Mouse (Mus musculus) embryonic facial prominence, embryonic 11.5 days (tissue): ENCODE data around the gene Cdk20. TPM values are rescaled to one million over a fixed set of nuclear protein-coding genes. Genes with fewer than 3 reads are reported as not detected.

Experiments used
- ATAC-seq: fragments of 200-750 bp; cut with Nextera tagmentation; replicated peaks from 2 replicates; pipeline ENCODE4 v1.8.0; 2017; ENCODE audit warnings: low read depth; ENCODE audit not compliant: insufficient number of reproducible peaks, low FRiP score, low TSS enrichment
- DNase-seq: peaks from one replicate; pipeline ENCODE4 v3.0.0-alpha.2; 2015; ENCODE audit warnings: low spot score
- H3K27ac ChIP-seq: fragments of 300-500 bp; sonication (generic); replicated peaks from 2 replicates; pipeline ENCODE4 v1.5.1; 2014; ENCODE audit warnings: mild to moderate bottlenecking, low read depth, low read length, control low read depth
- H3K27me3 ChIP-seq: fragments of 300-500 bp; sonication (generic); 2 replicates; pipeline ENCODE4 v1.6.1; 2014; ENCODE audit warnings: mild to moderate bottlenecking, low read length, moderate library complexity, mixed read lengths; ENCODE audit not compliant: control insufficient read depth, insufficient read depth
- H3K36me3 ChIP-seq: fragments of 300-500 bp; sonication (generic); replicated peaks from 2 replicates; pipeline ENCODE4 v1.6.1; 2014; ENCODE audit warnings: low read depth, mild to moderate bottlenecking, low read length, moderate library complexity, mixed read lengths; ENCODE audit not compliant: control insufficient read depth, insufficient read depth
- H3K4me1 ChIP-seq: fragments of 300-500 bp; sonication (generic); 2 replicates; pipeline ENCODE4 v1.6.1; 2014; ENCODE audit warnings: low read length, mixed read lengths; ENCODE audit not compliant: control insufficient read depth, insufficient read depth
- H3K4me2 ChIP-seq: fragments of 300-500 bp; sonication (generic); 2 replicates; pipeline ENCODE4 v1.6.1; 2014; ENCODE audit warnings: low read depth, mild to moderate bottlenecking, control low read depth, low read length, moderate library complexity
- H3K4me3 ChIP-seq: fragments of 300-500 bp; sonication (generic); 2 replicates; pipeline ENCODE4 v1.5.1; 2014; ENCODE audit warnings: low read depth, low read length, control low read depth
- H3K9ac ChIP-seq: fragments of 300-500 bp; sonication (generic); replicated peaks from 2 replicates; pipeline ENCODE4 v1.6.1; 2014; ENCODE audit warnings: mild to moderate bottlenecking, control low read depth, low read length
- H3K9me3 ChIP-seq: fragments of 300-500 bp; sonication (generic); replicated peaks from 2 replicates; pipeline ENCODE4 v1.6.1; 2016; ENCODE audit warnings: mild to moderate bottlenecking, low read length, inconsistent platforms, mixed read lengths; ENCODE audit not compliant: control insufficient read depth
- WGBS: fragments of 180-500 bp; shearing (Covaris S2); extraction: QIAGEN DNeasy Blood & Tissue Kit; methylation state at CpG from one replicate; pipeline ENCODE4 v1.1.7; 2014; 5-methylcytosine and 5-hydroxymethylcytosine counted together
- polyA plus RNA-seq: library from polyadenylated mRNA; unstranded; fragments of >200 nt; fragmentation: Nextera tagmentation; extraction: Ambion mirVana; gene quantifications from 2 replicates; pipeline ENCODE4 v1.2.1, GENCODE M21; 2014

Cdk20 gene
- polyA plus RNA-seq, 1 experiment from 2014 or later: 6.7 TPM

- WGBS: 60% methylated on average over 2 of the region's 2 CpGs
- no peak for DNase-seq
These were observed 19.3 kb upstream of the Cdk20 start for GRCm38 (mm10) chr13:64412752-64413257.

DNA sequence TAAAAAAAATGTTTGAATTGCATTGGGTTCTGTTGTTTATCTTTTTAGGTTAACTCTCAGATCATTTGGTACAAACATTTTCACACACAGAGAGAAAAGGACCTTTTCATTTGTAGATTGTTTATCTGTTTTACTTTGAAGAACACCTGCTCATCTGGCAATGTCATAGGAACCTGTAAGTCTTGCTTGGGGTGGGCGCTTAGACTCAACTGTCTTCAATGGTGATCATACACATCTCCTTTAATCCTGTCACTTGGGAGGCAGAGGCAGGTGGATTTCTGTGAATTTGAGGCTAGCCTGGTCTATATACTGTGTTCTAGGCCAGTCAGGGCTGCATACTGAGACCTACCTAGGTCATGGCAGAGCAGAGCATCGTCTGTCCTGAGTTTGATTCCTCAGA is 16.5 kb upstream of the Cdk20 start:
- Histone ChIP-seq H3K4me2 (no peak overlapping the region), H3K27me3 (no peaks in the 10 kb centered on the region), H3K4me3 (no peak overlapping the region), H3K9ac (no peak overlapping the region), H3K27ac (no peak overlapping the region), H3K9me3 (no peaks in the 10 kb centered on the region), H3K4me1 (no peaks in the 10 kb centered on the region), H3K36me3 (no peaks in the 10 kb centered on the region)
- 81% methylated on average over 2 of the region's 2 CpGs for WGBS
- DNase-seq: no peak
- ATAC-seq: no peak

More at GRCm38 (mm10) chr13:64412752-64413257, 19.3 kb upstream of the Cdk20 start:
- Histone ChIP-seq H3K4me1 (no peaks in the 10 kb centered on the region), H3K9ac (no peak overlapping the region), H3K4me2 (no peak overlapping the region), H3K36me3 (no peaks in the 10 kb centered on the region), H3K27me3 (no peaks in the 10 kb centered on the region), H3K4me3 (no peak overlapping the region), H3K27ac (no peak overlapping the region), H3K9me3 (no peaks in the 10 kb centered on the region)
- no peak for ATAC-seq

DNA sequence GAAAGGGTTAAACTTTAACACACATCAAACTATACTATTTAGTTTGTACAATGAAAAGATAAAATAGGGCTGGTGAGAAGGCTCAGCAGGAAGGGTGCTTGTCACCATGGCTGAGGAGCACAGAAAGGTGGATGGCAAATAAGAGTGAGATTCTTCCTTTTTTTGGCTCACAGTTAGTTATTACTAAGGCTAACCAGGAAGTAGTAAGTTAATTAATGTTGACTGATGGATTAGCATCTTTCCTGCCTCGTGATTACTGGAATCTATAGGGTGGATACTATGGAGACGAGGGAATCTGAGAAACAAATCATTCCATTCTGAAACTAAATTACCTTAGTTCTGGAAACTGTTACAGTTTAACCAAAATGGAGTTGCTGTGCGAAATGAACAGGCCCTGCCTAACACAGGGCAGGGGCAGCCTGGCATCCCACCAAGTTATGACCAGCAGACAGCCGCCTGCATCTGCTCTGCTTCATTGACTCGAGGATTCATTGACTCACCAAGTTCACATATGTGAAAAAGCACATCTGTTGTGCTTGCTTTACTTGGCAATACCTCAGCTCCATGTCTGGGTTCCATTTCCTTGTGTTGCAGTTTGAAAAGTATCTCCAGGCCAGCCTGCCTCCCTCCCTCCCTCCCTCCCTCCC is 15.0 kb upstream of the Cdk20 start:
- no peak for ATAC-seq
- H3K27ac ChIP-seq: no peak overlapping the region
- DNase-seq: no peak
- H3K36me3 ChIP-seq: no peaks in the 10 kb centered on the region
- no peaks in the 10 kb centered on the region for H3K4me1 ChIP-seq
- H3K4me3 ChIP-seq: no peak overlapping the region
- H3K4me2 ChIP-seq: no peak overlapping the region
- 64% methylated on average over 5 of the region's 5 CpGs for WGBS
- no peaks in the 10 kb centered on the region for H3K27me3 ChIP-seq
- H3K9ac ChIP-seq: no peak overlapping the region
- no peaks in the 10 kb centered on the region for H3K9me3 ChIP-seq

DNA sequence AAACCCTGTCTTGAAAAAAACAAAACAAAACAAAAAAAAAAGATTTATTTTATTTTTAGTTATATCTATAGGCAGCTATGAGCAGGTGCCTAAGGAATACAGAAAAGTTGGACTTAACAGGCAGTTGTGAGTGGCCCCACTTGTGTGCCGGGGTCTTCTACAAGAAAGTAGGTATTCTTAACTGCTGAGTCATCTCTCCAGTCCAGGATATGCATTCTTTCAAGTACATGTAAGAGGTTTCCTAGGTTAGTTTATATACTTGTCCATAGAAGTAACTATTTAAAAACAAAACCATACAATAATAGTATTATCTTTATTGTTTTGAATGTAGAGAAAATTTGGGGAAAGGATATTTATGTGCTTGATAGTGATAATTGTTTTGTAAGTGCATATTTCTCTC is 11.3 kb upstream of the Cdk20 start:
- no peaks in the 10 kb centered on the region for H3K4me1 ChIP-seq
- no peaks in the 10 kb centered on the region for H3K27me3 ChIP-seq
- no peak overlapping the region for H3K27ac ChIP-seq
- no peak overlapping the region for H3K4me2 ChIP-seq
- 86% methylated on average over 1 of the region's 1 CpGs for WGBS
- no peak for ATAC-seq
- H3K9ac ChIP-seq: no peak overlapping the region
- H3K9me3 ChIP-seq: no peaks in the 10 kb centered on the region
- no peaks in the 10 kb centered on the region for H3K36me3 ChIP-seq
- DNase-seq: no peak
- no peak overlapping the region for H3K4me3 ChIP-seq

GRCm38 (mm10) chr13:64421386-64421785 is 10.7 kb upstream of the Cdk20 start:
- H3K27ac ChIP-seq: no peak overlapping the region
- H3K4me3 ChIP-seq: no peak overlapping the region
- no peak for DNase-seq
- no peak overlapping the region for H3K4me2 ChIP-seq
- WGBS: 43% methylated on average over 3 of the region's 3 CpGs
- no peaks in the 10 kb centered on the region for H3K36me3 ChIP-seq
- no peak for ATAC-seq
- H3K27me3 ChIP-seq: no peaks in the 10 kb centered on the region
- H3K9me3 ChIP-seq: no peaks in the 10 kb centered on the region
- H3K9ac ChIP-seq: no peak overlapping the region
- H3K4me1 ChIP-seq: no peaks in the 10 kb centered on the region

GRCm38 (mm10) chr13:64421952-64422606 is 10.0 kb upstream of the Cdk20 start:
- Histone ChIP-seq H3K4me2 (no peak overlapping the region), H3K4me3 (no peak overlapping the region), H3K4me1 (no peaks in the 10 kb centered on the region), H3K36me3 (no peaks in the 10 kb centered on the region), H3K9me3 (no peaks in the 10 kb centered on the region), H3K9ac (no peak overlapping the region), H3K27ac (no peak overlapping the region), H3K27me3 (no peaks in the 10 kb centered on the region)
- WGBS: 81% methylated on average over 7 of the region's 7 CpGs
- no peak for DNase-seq
- ATAC-seq: no peak

GRCm38 (mm10) chr13:64422607-64422957 is 9.5 kb upstream of the Cdk20 start:
- no peaks in the 10 kb centered on the region for H3K27me3 ChIP-seq
- H3K9ac ChIP-seq: no peak overlapping the region
- H3K36me3 ChIP-seq: no peaks in the 10 kb centered on the region
- H3K4me3 ChIP-seq: no peak overlapping the region
- WGBS: 85% methylated on average over 6 of the region's 6 CpGs
- no peaks in the 10 kb centered on the region for H3K4me1 ChIP-seq
- H3K4me2 ChIP-seq: no peak overlapping the region
- H3K9me3 ChIP-seq: no peaks in the 10 kb centered on the region
- DNase-seq (no peak), ATAC-seq (no peak)
- H3K27ac ChIP-seq: no peak overlapping the region

DNA sequence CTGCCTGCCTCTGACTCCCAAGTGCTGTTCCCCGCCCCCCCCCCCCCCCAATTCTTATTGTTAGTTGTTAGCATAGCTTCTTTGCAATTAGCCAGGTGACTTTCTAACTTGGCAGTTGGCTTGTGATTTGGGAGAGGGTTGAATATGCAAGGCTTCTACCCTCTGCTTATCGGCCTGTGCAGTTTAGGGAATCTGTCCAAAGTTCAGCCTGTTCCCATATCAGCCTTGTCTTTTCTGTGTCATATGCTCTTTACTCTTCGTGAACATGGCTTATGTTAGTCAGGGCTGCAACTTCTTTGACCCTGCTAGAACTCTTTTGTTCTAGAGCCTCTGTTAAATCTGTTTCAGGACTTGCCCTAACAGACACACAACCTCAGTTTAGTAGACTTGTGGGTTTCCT is 7.8 kb upstream of the Cdk20 start:
- H3K4me1 ChIP-seq: no peaks in the 10 kb centered on the region
- H3K9ac ChIP-seq: no peak overlapping the region
- H3K9me3 ChIP-seq: no peaks in the 10 kb centered on the region
- ATAC-seq (no peak), DNase-seq (no peak)
- WGBS: 75% methylated on average over 3 of the region's 3 CpGs
- no peaks in the 10 kb centered on the region for H3K27me3 ChIP-seq
- no peaks in the 10 kb centered on the region for H3K36me3 ChIP-seq
- no peak overlapping the region for H3K4me2 ChIP-seq
- no peak overlapping the region for H3K27ac ChIP-seq
- no peak overlapping the region for H3K4me3 ChIP-seq
